In genomic region chr17:44570899-44571298, GRCm38 (mm10) we compare ENCODE assay signal across 15 mouse cellular contexts.
"Had no signal": no experiment of that assay in that cellular context is flagged by ENCODE, and none has a peak within 500 bp of the region (broad histone marks: within the 10 kb centered on the region; RNA-seq: fewer than 3 reads in every experiment).

No protein-coding gene starts in this region.

- H3K27ac ChIP-seq: neural tube, embryonic 15.5 days; stomach, embryonic 15.5 days; stomach, postnatal 0 days had no signal

- H3K9ac ChIP-seq: neural tube, embryonic 15.5 days; stomach, embryonic 15.5 days had no signal

- H3K4me3 ChIP-seq: neural tube, embryonic 15.5 days; stomach, embryonic 15.5 days had no signal

- H3K4me1 ChIP-seq: stomach, embryonic 15.5 days had no signal

- H3K4me2 ChIP-seq: neural tube, embryonic 15.5 days; stomach, embryonic 15.5 days had no signal

- H3K9me3 ChIP-seq: neural tube, embryonic 15.5 days; stomach, embryonic 15.5 days had no signal

- H3K36me3 ChIP-seq: neural tube, embryonic 15.5 days; stomach, embryonic 15.5 days had no signal

- DNase-seq: retina, postnatal 1 day; right cerebral cortex, adult 18-20 months; right cerebral cortex, postnatal 14 days; right cerebral cortex, postnatal 25 days; right cerebral cortex, postnatal 4 days; spleen, adult 18-20 months; thymus, adult 18-20 months; thymus, adult 2 months; thymus, postnatal 14 days; thymus, postnatal 25 days; thymus, postnatal 36 days; thymus, postnatal 4 days had no signal

- H3K27me3 ChIP-seq: neural tube, embryonic 15.5 days had no signal
